Mouse (Mus musculus): Measurements from ENCODE around the gene Nr4a1. TPM values are rescaled to one million over a fixed set of nuclear protein-coding genes. Genes with fewer than 3 reads are reported as not detected.

Gene Nr4a1
- polyA plus RNA-seq, 1 experiment, result 31.9 TPM

DNA sequence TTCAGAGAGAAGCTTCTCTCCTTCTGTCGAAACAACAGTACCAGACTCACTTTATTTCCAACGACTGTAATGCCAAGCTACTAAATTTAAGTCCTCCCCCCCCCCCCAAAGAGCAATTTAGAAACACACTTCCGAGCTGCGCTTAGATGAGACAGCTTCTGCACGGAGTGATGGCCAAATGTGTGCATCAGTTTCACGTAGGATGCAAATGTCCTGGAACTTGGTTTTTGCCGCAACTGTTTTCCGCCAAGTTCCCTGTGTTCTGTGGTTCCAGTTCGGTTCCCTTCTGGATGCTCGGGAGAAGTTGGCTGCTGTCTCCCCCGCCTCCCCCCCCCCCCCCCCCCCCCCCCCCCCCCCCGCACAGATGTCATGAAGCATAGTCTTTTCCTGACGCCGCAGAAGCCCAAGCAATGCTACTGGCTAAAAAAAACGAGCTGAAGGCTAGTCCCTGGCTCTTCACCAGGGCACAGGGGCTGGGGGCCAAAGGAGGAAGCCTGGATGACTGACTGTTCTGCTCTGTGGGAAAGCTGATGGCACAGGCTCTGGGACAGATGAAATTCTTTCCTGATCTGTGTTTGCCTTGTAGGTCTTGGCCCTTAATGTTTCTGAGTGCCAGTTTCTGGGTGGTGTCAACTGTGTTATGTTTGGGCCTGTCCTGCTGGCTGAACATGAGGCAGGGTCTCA, 57.2 kb downstream of the Nr4a1 start:
- no peaks in the 10 kb centered on the region for H3K36me3 ChIP-seq (ENCODE audit: control insufficient read depth, insufficient read depth, low read length, poor library complexity, severe bottlenecking)
- no peak overlapping the region for H3K4me3 ChIP-seq (ENCODE audit: low read depth, low read length)
- H3K4me1 ChIP-seq (ENCODE audit: control insufficient read depth, insufficient read depth, low read length), result no peaks in the 10 kb centered on the region
- no peaks in the 10 kb centered on the region for H3K9me3 ChIP-seq (replicated peaks; ENCODE audit: control insufficient read depth, insufficient read depth, low read length, poor library complexity, severe bottlenecking)
- no peak overlapping the region for H3K27ac ChIP-seq (ENCODE audit: insufficient read depth, low read length)
- no peak overlapping the region for H3K9ac ChIP-seq (ENCODE audit: low read depth, poor library complexity, severe bottlenecking)
- TF ChIP-seq CTCF (IDR thresholded peaks at IDR 0.05; ENCODE audit: low read depth, low read length), result no peak
- TF ChIP-seq POLR2A (IDR thresholded peaks at IDR 0.05; ENCODE audit: insufficient read depth, low read length), result no peak
- no peak for TF ChIP-seq EP300 (IDR thresholded peaks at IDR 0.05; ENCODE audit: insufficient read depth, low read depth, low read length)
- no peaks in the 10 kb centered on the region for H3K27me3 ChIP-seq (ENCODE audit: control insufficient read depth, insufficient read depth, low read length, poor library complexity, severe bottlenecking)

DNA sequence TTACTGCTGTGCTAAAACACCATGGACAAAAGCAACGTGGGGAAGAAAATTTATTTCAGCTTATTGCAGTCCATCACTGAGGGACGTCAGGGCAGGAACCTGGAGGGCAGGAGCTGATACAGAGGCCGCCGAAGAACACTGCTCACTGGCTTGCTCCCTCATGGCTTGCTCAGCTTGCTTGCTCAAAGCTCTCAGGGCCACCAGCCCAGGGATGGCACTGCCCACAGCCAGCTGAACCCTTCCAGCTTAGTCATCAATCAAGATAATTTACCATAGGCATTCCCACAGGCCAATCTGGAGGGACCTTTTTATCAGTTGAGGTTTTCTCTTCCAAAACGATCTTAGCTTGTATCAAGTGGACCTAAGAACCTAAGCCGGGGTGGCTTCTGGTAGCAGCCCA, 57.9 kb downstream of the Nr4a1 start:
- no peaks in the 10 kb centered on the region for H3K36me3 ChIP-seq (ENCODE audit: control insufficient read depth, insufficient read depth, low read length, poor library complexity, severe bottlenecking)
- no peak overlapping the region for H3K27ac ChIP-seq (ENCODE audit: insufficient read depth, low read length)
- no peaks in the 10 kb centered on the region for H3K27me3 ChIP-seq (ENCODE audit: control insufficient read depth, insufficient read depth, low read length, poor library complexity, severe bottlenecking)
- H3K4me1 ChIP-seq (ENCODE audit: control insufficient read depth, insufficient read depth, low read length), result peaks cover 2% of the 10 kb centered on the region
- no peak overlapping the region for H3K4me3 ChIP-seq (ENCODE audit: low read depth, low read length)
- no peaks in the 10 kb centered on the region for H3K9me3 ChIP-seq (replicated peaks; ENCODE audit: control insufficient read depth, insufficient read depth, low read length, poor library complexity, severe bottlenecking)
- no peak overlapping the region for H3K9ac ChIP-seq (ENCODE audit: low read depth, poor library complexity, severe bottlenecking)
- TF ChIP-seq POLR2A (IDR thresholded peaks at IDR 0.05; ENCODE audit: insufficient read depth, low read length), result no peak
- TF ChIP-seq CTCF (IDR thresholded peaks at IDR 0.05; ENCODE audit: low read depth, low read length), result no peak
- no peak for TF ChIP-seq EP300 (IDR thresholded peaks at IDR 0.05; ENCODE audit: insufficient read depth, low read depth, low read length)

DNA sequence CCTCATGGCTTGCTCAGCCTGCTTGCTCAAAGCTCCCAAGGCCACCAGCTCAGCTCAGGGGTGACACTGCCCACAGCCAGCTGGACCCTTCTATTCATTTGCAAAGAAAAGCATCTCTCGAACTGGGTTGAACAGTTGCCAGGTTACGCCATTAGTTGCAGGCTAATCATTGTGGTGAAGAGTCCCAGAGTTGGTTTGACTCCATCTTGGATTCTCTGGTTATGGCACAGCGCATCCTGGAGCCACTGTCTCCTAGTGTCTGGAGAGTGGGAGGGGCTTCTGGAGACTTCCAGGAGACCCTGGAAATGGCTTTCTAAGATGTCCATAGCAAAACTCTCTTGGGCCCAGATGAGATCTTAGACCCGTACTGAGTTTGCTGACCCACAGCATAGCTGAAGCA, 61.3 kb downstream of the Nr4a1 start:
- Histone ChIP-seq H3K36me3 (ENCODE audit: control insufficient read depth, insufficient read depth, low read length, poor library complexity, severe bottlenecking) (no peaks in the 10 kb centered on the region), H3K27me3 (ENCODE audit: control insufficient read depth, insufficient read depth, low read length, poor library complexity, severe bottlenecking) (no peaks in the 10 kb centered on the region), H3K4me1 (ENCODE audit: control insufficient read depth, insufficient read depth, low read length) (peaks cover 2% of the 10 kb centered on the region), H3K9ac (ENCODE audit: low read depth, poor library complexity, severe bottlenecking) (no peak overlapping the region), H3K9me3 (replicated peaks; ENCODE audit: control insufficient read depth, insufficient read depth, low read length, poor library complexity, severe bottlenecking) (no peaks in the 10 kb centered on the region), H3K27ac (ENCODE audit: insufficient read depth, low read length) (no peak overlapping the region), H3K4me3 (ENCODE audit: low read depth, low read length) (no peak overlapping the region)
- no peak for TF ChIP-seq CTCF (IDR thresholded peaks at IDR 0.05; ENCODE audit: low read depth, low read length)
- no peak for TF ChIP-seq EP300 (IDR thresholded peaks at IDR 0.05; ENCODE audit: insufficient read depth, low read depth, low read length)
- no peak for TF ChIP-seq POLR2A (IDR thresholded peaks at IDR 0.05; ENCODE audit: insufficient read depth, low read length)

DNA sequence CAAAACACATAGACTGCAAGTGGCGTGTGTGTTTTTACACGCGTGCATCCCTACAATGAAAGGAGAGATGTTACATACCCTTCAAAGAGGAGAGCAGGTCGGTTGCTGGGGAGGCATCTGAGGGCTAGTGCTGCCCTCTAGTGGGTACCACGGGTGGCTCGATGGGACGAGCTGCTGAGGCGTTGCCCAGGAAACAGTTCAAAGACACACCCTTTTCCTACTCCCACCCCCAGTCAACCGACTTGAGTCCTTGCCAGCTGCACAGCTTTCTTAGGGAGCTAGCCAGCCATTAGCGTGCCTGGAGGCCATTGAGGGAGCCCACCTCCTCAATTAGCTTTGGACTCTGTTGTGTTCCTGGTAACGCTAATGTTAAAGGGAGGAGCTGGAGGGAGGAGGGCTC, 61.8 kb downstream of the Nr4a1 start:
- TF ChIP-seq CTCF (IDR thresholded peaks at IDR 0.05; ENCODE audit: low read depth, low read length) (peak; percentile 99), POLR2A (IDR thresholded peaks at IDR 0.05; ENCODE audit: insufficient read depth, low read length) (no peak), EP300 (IDR thresholded peaks at IDR 0.05; ENCODE audit: insufficient read depth, low read depth, low read length) (peak; percentile 53; the same call in 1 of the 2 replicates)
- no peaks in the 10 kb centered on the region for H3K27me3 ChIP-seq (ENCODE audit: control insufficient read depth, insufficient read depth, low read length, poor library complexity, severe bottlenecking)
- peaks cover 2% of the 10 kb centered on the region for H3K4me1 ChIP-seq (ENCODE audit: control insufficient read depth, insufficient read depth, low read length)
- H3K9me3 ChIP-seq (replicated peaks; ENCODE audit: control insufficient read depth, insufficient read depth, low read length, poor library complexity, severe bottlenecking), result no peaks in the 10 kb centered on the region
- no peaks in the 10 kb centered on the region for H3K36me3 ChIP-seq (ENCODE audit: control insufficient read depth, insufficient read depth, low read length, poor library complexity, severe bottlenecking)
- H3K4me3 ChIP-seq (ENCODE audit: low read depth, low read length), result no peak overlapping the region
- no peak overlapping the region for H3K9ac ChIP-seq (ENCODE audit: low read depth, poor library complexity, severe bottlenecking)
- H3K27ac ChIP-seq (ENCODE audit: insufficient read depth, low read length), result no peak overlapping the region

DNA sequence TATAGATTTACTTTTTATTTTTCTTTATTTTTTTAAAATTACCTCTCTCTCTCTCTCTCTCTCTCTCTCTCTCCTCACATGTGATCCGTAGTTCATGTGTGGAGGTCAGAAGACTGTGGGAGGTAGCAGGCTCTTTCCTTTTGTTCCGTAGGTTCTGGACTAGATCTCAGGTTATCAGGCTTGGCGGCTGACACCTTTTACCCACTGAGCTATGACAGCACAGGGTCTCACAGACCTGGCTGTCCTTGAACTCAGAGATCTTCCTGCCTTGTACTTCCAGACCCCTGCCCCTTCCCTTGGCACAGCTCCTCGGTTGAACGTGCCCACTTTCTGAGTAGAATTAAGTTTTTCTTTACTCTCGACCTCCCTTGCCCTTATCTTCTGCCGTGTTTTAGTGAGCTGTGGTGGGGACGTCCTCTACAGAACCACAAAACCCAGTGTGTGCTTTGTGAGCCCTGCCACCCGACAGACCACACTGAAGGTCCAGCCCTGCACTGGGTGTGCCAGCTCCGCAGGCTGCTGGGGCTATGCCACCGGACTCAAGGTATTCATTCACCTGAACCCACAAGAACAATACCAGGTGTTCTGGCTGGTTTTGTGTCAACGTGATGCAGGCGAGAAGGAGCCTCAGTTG, 62.3 kb downstream of the Nr4a1 start:
- H3K27me3 ChIP-seq (ENCODE audit: control insufficient read depth, insufficient read depth, low read length, poor library complexity, severe bottlenecking), result no peaks in the 10 kb centered on the region
- H3K36me3 ChIP-seq (ENCODE audit: control insufficient read depth, insufficient read depth, low read length, poor library complexity, severe bottlenecking), result no peaks in the 10 kb centered on the region
- H3K9me3 ChIP-seq (replicated peaks; ENCODE audit: control insufficient read depth, insufficient read depth, low read length, poor library complexity, severe bottlenecking), result no peaks in the 10 kb centered on the region
- H3K9ac ChIP-seq (ENCODE audit: low read depth, poor library complexity, severe bottlenecking), result no peak overlapping the region
- no peak overlapping the region for H3K4me3 ChIP-seq (ENCODE audit: low read depth, low read length)
- H3K27ac ChIP-seq (ENCODE audit: insufficient read depth, low read length), result no peak overlapping the region
- TF ChIP-seq EP300 (IDR thresholded peaks at IDR 0.05; ENCODE audit: insufficient read depth, low read depth, low read length) (no peak), CTCF (IDR thresholded peaks at IDR 0.05; ENCODE audit: low read depth, low read length) (no peak), POLR2A (IDR thresholded peaks at IDR 0.05; ENCODE audit: insufficient read depth, low read length) (no peak)
- peaks cover 2% of the 10 kb centered on the region for H3K4me1 ChIP-seq (ENCODE audit: control insufficient read depth, insufficient read depth, low read length)

Measured in ES-Bruce4 (cell line).